Mouse (Mus musculus): ENCODE results near the gene Dlx5. TPM values are rescaled to one million over a fixed set of nuclear protein-coding genes. Genes with fewer than 3 reads are reported as not detected.

Gene Dlx5
- not detected for polyA plus RNA-seq (2017; shearing (Covaris generic))

DNA sequence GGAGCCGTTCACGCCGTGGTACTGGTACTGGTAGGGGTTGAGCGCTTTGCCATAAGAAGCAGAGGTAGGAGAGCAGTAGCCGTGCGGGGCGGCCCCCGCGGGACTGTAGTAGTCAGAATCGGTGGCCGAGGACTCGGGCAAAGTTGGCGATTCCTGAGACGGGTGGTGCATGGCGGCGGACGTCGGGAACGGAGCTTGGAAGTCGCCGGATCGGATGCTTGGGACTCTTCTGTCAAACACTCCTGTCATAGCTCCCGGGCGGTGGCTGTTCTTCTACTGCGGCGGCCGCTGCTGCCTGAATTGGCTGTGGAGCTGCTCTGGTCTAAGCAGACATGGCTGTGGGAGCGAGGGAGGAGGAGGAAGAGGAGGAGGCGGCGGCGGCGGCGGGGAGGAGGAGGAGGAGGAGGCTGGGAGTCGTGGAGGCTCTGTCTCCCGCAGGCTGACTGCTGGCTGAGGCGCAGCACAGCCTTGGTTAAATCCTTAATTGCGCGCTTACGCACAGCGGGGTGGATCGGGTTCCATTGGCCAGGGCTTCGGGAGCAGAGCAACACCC lies at the start of gene Dlx5:
Dlx5 (minus strand) TSS at position 448 of the 553 bp plus-strand sequence.
- ATAC-seq = no peak

GRCm38 (mm10) chr6:6931507-6931906 lies 49.6 kb upstream of the Dlx5 start:
- ATAC-seq = no peak

DNA sequence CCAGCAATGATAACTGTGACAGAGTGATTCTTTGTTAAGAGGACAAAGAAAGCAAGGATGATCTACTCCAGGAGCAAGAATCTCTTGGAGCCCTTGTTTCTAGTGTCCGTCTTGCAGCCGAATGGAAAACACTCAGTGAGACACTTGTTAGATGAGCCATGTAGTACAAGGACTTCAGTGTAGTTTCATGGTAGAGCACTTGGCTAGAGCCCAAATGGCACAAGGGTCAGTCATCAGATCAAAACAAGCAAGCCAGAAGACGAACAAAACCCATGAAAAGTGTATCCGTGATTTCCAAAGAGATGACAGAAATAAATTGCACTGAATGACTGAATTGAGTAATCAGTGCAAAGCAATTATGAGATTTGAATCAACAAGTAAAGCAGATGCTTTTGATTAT lies 48.9 kb upstream of the Dlx5 start:
- ATAC-seq = no peak

- no peak for ATAC-seq
Observed at GRCm38 (mm10) chr6:6925264-6925663, 43.4 kb upstream of the Dlx5 start.

DNA sequence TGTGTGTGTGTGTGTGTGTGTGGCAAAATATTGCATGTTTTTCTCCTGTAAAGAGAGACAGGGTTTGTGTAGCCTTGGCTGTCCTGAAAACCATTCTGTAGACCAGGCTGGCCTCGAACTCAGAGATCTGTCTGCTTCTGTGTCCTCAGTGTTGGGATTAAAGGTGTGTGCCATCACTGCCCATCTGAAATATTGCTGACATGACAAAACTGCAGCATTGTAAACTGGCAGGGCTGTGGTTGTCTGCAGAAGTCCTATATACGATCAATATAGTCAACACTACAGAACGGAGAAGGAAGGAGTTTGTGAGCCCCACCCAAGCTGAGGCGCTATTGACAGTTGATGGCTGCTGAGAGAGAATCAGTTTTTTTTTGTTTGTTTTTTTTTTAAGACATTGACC lies 35.4 kb upstream of the Dlx5 start:
- no peak for ATAC-seq

DNA sequence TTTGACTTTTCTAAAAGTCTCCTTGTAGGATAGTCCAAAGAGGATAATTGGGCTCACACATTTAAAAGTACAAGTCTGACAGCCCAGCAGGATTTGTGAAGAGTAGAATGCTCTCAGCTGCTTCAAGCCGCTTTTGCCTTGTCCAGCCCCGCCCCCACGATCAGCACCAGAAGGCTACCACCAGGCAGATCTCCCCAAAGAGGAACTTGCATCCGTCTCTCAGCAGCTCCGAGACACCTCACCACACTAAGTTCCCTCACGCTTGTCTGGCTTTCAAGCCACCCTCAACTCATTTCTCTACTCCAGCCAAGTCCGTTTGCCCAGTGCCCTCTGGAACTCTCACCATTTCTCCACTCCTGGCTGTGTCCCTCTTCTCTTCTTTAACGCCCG lies 33.6 kb upstream of the Dlx5 start:
- ATAC-seq = no peak

GRCm38 (mm10) chr6:6914849-6915525 lies 33.1 kb upstream of the Dlx5 start:
- no peak for ATAC-seq

DNA sequence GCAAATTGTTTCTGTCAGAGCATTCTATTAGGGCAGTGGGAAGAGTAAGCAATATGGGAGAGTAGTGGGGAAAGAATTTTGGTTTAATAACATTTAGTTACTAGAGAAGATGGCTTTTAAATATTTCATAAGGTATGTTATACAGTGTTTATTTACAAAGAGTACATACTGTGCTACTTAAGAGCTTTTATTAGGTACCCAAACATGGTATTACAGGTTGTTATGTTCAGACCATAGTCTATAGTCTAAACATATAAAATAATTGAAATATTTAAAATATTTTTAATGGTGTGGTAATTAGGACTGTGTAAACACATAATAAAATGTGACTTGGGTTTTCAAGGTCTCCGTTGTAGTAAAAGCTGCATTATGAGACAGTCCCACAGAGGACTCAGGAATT lies 32.4 kb upstream of the Dlx5 start:
- ATAC-seq = no peak

DNA sequence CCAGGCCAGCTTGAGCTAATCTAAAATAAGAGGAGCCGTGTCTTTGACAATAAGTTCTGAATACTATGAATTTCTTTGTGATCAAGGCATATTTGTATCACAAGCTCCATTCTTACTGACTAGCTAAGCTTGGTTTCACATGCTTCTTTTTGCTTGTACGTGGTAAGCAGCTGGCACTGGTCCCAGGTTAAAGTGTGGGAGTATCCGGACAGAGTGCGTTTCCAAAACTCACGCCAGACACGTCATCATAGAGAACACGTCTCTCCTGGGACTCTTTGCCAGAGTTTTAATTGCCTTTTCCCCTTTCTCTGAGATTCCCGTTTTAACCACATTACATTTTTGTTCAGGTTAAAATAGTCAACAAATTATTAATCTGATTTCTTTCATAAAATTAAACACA lies 27.7 kb upstream of the Dlx5 start:
- ATAC-seq = no peak

- ATAC-seq = no peak
Observed at GRCm38 (mm10) chr6:6890047-6890446, 8.2 kb upstream of the Dlx5 start.

DNA sequence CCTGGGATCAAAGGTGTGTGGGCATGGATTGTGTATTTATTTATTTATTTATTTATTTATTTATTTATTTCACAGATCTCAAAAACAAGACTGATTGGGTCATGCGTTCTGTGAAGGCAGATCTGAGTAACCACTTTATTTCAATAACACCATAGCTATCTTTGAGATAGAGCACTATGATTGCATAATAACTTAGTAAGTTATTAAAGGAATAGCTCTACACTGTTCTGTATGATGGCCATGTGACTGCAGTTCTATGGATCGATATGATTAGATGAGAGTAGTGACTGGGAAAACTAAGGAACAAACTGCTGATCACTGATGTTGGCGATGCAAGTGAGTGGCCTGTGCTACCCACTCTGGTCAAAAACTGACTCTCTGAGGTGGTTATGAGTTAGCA lies 4.3 kb upstream of the Dlx5 start:
- no peak for ATAC-seq

GRCm38 (mm10) chr6:6884897-6885296 lies 3.0 kb upstream of the Dlx5 start:
- no peak for ATAC-seq

DNA sequence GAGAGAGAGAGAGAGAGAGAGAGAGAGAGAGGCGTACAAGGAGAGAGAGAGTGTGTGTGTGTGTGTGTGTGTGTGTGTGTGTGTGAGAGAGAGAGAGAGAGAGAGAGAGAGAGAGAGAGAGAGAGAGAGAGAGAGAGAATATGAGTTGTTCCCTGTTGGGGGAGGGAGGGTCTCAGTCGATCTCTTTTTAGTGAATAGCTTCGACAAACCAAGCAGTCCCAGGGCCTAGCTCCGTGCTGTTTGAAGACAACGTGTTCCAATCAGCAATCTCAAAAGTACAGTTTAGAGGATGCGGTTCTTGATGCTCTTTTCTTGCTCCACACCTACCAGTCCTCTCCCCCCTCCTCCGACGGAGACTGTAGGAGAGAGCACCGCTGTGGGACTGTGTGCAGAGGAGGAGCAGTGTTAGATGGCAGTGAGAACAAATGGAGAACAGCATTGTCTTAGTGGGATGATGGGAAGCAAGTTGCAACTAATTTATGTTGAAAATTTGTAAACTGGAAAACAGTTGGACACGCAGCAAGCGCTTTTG lies 447 bp upstream of the Dlx5 start:
- no peak for ATAC-seq

DNA sequence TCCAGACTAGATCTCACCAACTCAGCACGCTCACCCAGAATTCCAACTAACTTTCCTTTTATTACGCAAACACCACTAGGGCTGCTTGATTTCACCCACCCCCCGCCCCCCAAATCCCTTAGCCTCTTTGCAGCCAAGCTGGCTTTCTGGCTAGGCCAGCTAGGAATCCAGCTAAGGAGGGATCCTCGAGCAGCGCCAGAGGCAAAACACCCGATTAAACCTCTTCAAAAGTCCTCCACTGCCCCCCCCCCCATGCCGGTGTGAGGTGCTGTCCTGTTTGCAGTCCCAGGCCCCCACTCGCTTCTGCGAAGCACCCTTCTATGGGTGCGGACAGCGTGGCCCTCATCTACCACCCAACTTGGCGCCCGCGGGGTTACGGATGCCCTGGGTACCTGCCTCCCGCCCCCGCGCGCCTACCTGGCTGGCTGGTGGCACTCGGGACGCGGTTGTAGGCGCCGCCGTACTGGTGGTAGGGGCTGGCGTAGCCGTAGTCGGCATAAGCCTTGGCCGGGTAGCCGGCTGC lies 709 bp downstream of the Dlx5 start:
- no peak for ATAC-seq

- ATAC-seq = no peak
Observed at GRCm38 (mm10) chr6:6880361-6881114, 1.3 kb downstream of the Dlx5 start.

DNA sequence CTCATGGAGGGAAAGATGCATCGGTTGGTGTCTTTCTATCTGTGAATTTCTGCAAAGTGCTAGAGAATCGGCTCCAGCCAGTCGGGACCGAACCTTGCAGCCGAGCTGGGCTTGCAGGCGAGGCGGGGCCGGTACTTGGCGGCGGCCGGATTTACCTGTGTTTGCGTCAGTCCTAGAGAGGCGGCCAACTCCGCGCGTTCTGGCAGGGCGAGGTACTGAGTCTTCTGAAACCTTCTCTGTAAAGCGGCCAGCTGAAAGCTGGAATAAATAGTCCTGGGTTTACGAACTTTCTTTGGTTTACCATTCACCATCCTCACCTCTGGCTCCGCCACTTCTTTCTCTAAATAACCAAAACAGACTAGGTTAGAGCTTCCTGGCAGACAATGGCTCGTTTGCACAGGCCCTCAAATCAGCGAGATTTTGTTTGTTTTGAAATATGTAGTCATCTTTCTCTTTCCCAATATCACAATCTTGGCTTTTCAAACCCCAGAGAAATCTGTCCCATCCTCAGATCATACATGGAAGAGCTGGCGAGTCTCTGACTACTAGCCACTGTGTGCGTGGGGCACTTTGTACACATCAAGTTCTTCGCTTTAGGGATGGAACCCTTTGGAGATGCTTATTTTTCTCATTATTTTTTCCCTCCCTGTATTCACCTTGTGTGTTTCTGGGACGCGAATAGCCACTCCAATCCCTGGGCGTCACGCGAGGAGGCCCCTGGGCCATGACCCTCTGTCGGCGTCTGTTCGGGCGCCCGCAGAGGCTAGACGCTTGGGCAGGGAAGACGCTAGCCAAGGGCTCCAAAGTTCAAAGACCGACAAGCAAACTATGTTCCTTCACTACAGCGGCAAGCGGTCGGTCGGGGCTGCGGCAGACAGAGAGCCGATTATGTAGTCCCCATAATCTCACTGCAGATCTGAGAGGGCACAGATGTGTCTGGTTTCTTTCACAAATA lies 2.2 kb downstream of the Dlx5 start:
- ATAC-seq = no peak

- no peak for ATAC-seq
Observed at GRCm38 (mm10) chr6:6878841-6879291, 3.0 kb downstream of the Dlx5 start.

GRCm38 (mm10) chr6:6877981-6878840 lies 3.7 kb downstream of the Dlx5 start:
- no peak for ATAC-seq

DNA sequence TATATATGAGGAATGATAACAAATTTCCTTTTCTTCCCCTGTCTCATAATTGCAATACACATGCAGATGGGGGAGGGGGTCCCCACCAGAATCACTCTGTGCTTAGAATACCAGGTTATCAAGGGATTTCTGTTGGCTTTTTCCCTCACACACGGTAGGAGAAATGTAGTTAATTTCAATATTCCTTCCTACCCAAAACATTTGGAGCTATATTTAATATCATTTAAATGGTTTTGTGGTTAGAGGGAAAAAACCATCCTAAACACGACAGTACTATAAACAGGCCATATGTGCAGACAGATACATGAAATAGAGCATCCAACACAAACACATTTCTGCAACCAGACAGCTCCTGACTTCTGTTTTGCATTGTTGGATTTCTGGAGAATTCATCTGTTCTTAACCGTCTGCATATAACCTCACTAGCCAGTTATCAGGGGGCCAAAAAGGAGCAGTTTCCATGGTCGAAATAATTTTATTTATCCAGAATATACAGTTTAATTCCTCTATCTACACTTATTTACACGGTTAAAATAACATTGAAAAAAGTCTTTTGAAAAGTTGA lies 4.5 kb downstream of the Dlx5 start:
- no peak for ATAC-seq

DNA sequence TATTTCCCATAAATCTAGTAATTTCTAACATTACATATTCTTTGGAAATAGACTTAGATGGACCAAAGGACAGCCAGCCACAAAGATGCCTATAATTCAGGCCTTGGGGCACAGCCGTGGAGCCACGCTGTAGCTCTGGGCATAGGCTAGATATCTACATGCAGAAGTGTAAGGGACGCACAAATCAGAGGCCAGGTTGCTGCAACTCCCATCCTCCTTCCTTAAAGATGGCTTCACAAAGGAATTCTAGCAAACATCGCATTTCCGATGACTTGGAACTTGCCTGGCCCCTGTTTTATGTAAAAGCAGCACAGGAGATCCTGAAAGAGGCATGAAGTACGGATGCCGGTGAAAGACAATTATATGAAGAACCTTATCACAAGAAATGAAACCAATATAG lies 5.2 kb downstream of the Dlx5 start:
- ATAC-seq = no peak

DNA sequence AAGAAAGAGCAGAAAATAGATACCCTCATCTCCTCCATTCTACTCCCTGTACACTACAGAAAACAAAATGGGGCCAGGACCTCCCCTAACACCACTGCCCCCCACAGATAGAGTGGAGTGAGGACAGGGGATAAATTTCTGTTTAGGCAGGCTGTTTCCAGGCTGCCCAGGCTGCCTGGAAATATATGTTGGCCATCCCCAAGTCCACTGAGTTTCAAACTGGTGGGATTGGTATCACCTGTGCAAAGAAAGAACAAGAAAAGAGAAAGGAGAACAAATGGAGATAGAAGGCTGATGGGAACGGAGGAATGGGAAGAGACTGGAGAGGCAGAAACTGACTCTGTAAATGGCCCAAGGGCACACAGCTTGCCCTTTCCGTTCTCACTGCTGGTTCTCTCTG lies 5.7 kb downstream of the Dlx5 start:
- ATAC-seq = no peak

All from activated CD4-positive, CD25-positive, alpha-beta regulatory T cell, adult 4 months (primary cell).